Mouse (Mus musculus): ENCODE data around the gene Tubb2a. TPM values are rescaled to one million over a fixed set of nuclear protein-coding genes. Genes with fewer than 3 reads are reported as not detected.
A peak's percentile ranks its signal among the peaks of the same experiment; 100 is the strongest.

Gene Tubb2a
- total RNA-seq, 4 experiments from 2014 or later, result 852 to 915 (median 907) TPM

GRCm38 (mm10) chr13:34054391-34054790, 23.4 kb downstream of the Tubb2a start:
- no peak for DNase-seq (ENCODE audit: low spot score in 2 of 2)

GRCm38 (mm10) chr13:34053673-34054282, 24.0 kb downstream of the Tubb2a start:
- DNase-seq (ENCODE audit: low spot score in 2 of 2), result no peak

- DNase-seq (ENCODE audit: low spot score in 2 of 2), result no peak
Observed at GRCm38 (mm10) chr13:34051692-34052091, 26.1 kb downstream of the Tubb2a start.

- no peak for DNase-seq (ENCODE audit: low spot score in 2 of 2)
Observed at GRCm38 (mm10) chr13:34050479-34050878, 27.3 kb downstream of the Tubb2a start.

GRCm38 (mm10) chr13:34047526-34047925, 30.3 kb downstream of the Tubb2a start:
- DNase-seq (ENCODE audit: low spot score in 2 of 2), result no peak

DNA sequence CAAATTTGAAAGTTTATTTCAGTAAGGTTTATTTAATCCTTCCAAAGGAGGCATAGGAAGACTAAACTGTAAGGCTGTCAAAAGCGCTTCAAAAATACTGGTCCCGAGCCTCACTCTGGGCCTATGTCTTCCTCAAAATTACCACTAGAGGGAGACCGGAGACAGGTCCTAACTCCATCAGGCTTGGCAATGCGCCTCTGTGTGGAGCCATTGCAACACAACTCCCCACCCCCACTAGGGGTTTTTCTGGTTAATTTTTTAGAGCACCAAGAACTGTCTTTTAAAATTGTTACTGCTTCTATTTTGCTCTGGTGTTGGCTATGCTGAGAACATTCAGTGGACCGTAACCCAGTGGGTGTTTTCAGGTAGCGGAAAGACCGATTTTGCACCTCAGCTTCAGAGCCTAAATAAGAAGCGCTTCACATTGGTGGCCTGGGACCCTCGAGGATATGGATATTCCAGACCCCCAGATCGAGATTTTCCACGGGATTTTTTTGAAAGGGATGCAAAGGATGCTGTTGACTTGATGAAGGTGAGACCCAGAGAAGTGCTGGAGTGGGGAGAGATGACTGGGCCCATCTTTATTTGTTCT, 31.3 kb downstream of the Tubb2a start:
- peak; percentile 77 to 83 for DNase-seq (ENCODE audit: low spot score in 2 of 2)

DNA sequence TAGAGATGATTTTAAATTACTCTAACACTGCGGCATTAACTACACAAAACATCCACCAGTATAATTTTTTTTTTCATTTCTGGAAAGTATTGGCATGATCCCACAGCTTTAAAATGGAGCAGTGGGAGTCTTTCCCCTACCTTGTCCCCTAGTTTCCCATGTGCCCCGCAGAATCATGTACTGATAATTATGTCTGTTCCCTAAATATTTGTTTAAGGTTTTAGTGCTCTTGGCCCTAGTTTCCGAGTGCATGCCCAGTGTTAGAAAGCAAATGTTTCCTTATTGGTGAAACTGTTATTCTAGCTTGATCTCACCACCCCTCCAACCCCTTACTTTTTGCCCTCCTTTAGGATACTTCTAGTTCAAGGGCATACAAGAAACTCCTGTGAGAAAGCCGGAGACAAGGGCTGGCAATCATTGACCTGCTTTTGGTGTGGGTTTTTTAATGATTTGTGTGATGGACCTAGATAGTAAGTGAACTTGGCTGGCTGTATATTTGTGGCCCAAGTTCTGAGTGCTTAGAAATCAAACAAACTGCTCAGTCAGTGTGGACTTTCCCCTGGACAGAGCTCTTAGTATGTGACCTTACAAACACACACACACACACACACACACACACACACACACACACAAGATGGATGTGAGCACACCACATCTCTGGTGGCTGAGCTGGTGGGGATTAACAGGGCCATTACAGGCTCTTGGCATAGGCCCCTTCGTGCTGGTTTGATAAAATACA, 32.1 kb downstream of the Tubb2a start:
- DNase-seq (ENCODE audit: low spot score in 2 of 2), result no peak

DNA sequence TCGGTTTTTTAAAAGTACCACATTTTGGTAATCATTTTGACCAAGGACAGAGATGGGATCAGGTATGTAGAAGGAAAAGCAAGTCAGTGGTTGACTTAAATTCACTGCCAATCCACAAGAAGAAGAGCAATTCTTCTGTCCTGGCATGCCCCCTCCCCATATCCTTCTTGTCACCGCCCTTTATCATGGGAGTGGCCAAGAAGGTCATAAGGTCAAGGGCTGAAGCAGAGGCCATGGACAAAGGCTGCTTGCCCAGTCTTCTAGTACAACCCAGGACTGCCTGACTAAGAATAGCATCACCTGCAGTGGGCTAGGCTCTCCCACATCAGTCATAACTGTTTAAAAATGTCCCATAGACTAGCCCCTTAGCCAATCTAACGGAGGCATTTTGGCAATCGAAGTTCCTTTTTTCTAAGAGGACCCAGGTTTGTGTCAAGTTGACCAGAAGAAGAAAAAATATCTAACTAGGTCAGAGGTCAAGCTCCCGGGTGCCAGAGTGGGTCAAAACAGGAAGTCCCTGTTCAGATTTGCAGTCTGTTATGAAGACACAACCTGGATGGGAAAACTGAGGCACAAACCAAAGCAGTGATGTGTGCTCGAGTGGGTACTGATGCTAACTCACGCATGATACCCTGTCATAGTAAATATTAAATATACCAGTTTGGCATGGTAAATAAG, 34.0 kb downstream of the Tubb2a start:
- no peak for DNase-seq (ENCODE audit: low spot score in 2 of 2)

- DNase-seq (ENCODE audit: low spot score in 2 of 2), result no peak
Observed at GRCm38 (mm10) chr13:34040091-34040490, 37.7 kb downstream of the Tubb2a start.

GRCm38 (mm10) chr13:34038901-34039341, 38.9 kb downstream of the Tubb2a start:
- no peak for DNase-seq (ENCODE audit: low spot score in 2 of 2)

DNA sequence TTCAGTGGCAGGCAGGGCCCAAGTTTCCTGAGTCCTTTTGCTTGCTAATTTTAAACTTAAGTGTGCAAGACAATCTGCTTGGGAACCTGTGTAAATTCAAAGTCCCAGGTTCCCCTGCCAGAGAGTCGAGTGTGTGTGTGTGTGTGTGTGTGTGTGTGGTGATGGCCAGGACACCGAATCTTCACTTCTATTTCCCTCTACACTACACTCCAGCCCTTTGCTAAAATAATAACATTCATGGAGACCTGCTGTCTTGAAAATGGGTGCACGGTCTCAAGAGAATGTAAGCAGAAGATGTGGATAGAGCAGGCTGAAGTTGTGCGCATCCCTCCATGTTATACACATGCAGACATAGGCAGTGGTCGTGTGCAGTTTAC, 39.8 kb downstream of the Tubb2a start:
- DNase-seq (ENCODE audit: low spot score in 2 of 2), result no peak

DNA sequence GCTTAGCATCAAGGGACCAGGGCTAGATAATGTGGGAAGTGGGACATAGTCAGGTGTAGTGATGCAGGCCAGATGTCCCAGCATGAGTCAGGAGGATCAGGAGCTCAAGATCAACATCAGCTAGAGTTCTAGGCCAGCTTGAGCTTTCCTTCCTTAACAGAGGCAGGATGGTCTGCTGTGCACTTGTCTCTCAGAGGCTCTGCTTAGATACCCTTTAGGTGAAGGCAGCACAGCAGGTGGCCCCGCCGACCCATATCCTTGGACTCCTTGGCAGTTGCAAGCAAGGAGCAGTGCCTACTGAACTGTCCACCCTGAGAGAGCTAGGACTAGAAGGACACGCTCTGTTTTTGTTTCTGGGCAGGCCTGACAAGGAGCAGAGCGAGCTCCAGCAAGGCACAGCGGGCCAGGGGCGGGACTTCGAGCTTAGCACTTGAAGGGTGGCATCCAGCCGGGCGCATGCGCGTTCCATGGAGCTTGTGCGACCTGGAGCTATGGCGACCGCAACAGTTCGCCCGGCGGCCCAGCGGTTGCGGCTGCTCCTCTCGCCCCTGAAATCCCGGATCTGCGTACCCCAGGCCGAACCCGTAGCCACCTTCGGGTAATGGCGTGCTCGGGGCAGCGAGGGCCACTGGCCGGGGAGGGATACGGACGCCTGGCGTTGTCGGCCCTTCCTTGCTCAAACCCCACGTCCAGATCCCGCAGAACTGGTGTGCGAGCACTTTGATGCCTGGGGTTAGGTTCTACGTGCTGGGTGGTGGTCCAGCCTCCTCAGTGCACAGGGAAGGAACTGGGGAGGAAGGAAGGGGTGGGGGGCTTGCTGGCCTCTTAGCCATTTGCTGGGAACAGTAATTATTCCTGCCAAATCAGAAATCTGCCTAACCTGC, 40.4 kb downstream of the Tubb2a start, which contains the start of gene Bphl:
TSS of gene Bphl (plus strand) at position 426 of the 884 bp plus-strand sequence.
- DNase-seq (ENCODE audit: low spot score in 2 of 2), result peak; percentile 88 to 94

GRCm38 (mm10) chr13:34036726-34037125, 41.1 kb downstream of the Tubb2a start:
- no peak for DNase-seq (ENCODE audit: low spot score in 2 of 2)

- DNase-seq (ENCODE audit: low spot score in 2 of 2), result no peak
Observed at GRCm38 (mm10) chr13:34035424-34035823, 42.4 kb downstream of the Tubb2a start.

- DNase-seq (ENCODE audit: low spot score in 2 of 2), result no peak
Observed at GRCm38 (mm10) chr13:34032041-34032440, 45.8 kb downstream of the Tubb2a start.

Other genes starting within 250 kb of the Tubb2a start
- gene Serpinb6e, start 234.6 kb downstream of the Tubb2a start, total RNA-seq (2022), result not detected
- gene Serpinb6c, start 172.3 kb downstream of the Tubb2a start, total RNA-seq (2022), result under 1 TPM in 3 of 4 experiments, not detected in 1; 0.36 to 0.71 (median 0.57) TPM
- gene Nqo2, start 113.3 kb downstream of the Tubb2a start, total RNA-seq (2022), result 1 to 10 TPM; 5.8 to 9.3 (median 7.3) TPM
- gene Ripk1, start 75.6 kb downstream of the Tubb2a start, total RNA-seq (2022), result 1 to 10 TPM; 6.8 to 8.9 (median 7.8) TPM
- 10 to 100 TPM; 44.1 to 52.0 (median 45.9) TPM for gene Serpinb6a, start 75.2 kb downstream of the Tubb2a start, total RNA-seq (2022)
- gene Bphl, start 40.4 kb downstream of the Tubb2a start, total RNA-seq (2022), result 10 to 100 TPM; 43.5 to 64.1 (median 62.3) TPM
- gene Tubb2b, start 52.5 kb upstream of the Tubb2a start, total RNA-seq (2022), result 100 to 1,000 TPM; 198 to 220 (median 215) TPM
- 10 to 100 TPM; 14.6 to 35.2 (median 23.7) TPM for gene Psmg4, start 85.0 kb upstream of the Tubb2a start, total RNA-seq (2022)

All from layer of hippocampus, adult 8-10 months (tissue).